Mouse (Mus musculus): ENCODE measurements around the gene Gcgr. TPM values are rescaled to one million over a fixed set of nuclear protein-coding genes. Genes with fewer than 3 reads are reported as not detected.
"Not testable (repeated sequence)": the region's sequence is repeated elsewhere in the genome, so short reads cannot be mapped to it uniquely, and the experiment has no call there.

Gene Gcgr
- total RNA-seq, 2 experiments from 2014 or later = 9.6 to 15.7 TPM

DNA sequence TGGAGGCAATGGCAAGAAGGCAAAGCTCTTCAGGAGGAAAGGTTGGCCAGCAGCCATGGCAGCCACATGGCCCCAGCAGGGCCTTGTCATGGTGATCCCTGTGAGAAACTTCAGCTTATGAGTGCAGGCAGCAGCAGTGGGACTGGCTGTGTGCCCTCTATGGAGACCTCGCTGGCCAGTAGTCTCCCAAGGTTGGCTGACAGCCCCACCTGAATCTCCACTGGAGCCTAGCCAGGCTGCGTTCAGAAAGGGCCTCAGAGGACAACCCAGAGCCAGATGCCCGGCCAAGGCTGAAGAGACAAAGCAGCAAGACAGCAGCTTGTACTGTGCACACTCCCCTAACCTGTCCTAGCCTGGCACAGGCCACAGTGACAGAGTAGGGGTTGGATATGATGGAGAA, 8.0 kb downstream of the Gcgr start:
- peak; percentile 83 for DNase-seq

DNA sequence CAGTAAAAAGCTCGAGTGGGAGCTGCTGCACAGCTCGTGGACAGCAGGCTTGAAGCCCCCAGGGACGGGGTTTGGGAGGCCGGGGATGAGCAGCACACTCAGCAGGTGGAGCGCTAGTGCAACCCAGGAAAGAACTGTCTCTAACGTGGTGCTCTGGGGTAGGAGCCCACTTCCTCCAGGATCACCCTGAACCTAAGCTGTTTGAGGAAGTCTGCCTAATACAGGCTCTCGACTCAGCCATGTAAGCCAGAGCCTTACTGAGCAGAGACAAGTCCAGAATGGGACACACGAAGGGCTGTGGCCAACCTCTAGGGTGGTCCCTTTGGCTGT, 8.4 kb downstream of the Gcgr start:
- DNase-seq = no peak

DNA sequence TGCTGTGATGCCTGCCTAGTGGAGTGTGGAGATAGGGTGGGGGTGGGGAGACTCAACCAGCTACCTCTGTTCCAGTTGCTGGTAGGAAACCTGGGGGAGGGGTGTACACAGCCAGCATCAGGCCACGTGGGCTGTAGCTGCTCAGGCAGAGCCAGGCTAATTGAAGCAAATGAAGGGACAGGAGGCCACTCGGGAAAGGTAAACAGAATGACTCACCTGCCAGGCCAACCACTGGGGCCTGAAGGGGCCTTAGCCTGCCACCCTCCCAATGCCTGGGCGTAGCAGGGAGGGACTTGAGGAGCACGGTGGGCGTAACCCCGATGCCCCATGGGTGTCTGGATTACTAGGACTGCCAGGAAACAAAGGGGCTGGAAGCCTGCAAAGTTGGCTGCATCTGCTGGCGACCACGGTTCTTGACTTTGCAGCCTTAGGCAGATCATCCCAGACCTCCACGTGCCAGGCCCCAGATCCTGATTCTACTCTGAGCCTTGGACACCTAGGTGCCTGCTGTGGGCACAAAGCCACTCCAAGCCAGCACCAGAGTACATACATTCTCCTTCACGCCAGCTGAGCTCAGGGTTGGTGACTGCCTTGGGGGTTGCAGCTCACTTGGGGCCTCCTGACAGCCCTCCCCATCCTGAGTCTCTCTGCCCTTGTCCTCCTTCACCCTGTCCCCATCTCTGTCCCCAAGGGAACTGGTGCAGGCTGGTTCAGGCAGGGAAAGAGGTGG, 9.0 kb downstream of the Gcgr start:
- no peak for DNase-seq

DNA sequence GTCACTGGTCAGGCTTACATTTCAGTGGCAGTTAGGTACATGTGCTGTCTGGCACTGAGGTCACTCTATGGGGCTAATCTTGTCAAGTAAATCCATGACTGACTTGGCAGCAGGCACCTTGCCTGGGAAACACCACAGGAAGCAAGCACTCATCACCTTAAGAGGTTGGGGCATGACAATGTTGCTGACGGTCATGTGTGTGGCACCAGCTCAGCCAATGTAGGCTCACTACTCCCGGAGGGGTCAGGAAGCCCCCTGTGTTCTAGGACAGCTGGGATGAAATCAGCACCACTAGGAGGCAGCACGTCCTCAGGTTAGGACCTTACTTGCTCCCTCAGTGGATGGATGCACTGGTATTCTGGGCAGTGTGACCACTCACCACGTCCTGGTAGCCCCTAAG, 11.4 kb downstream of the Gcgr start:
- no peak for DNase-seq

DNA sequence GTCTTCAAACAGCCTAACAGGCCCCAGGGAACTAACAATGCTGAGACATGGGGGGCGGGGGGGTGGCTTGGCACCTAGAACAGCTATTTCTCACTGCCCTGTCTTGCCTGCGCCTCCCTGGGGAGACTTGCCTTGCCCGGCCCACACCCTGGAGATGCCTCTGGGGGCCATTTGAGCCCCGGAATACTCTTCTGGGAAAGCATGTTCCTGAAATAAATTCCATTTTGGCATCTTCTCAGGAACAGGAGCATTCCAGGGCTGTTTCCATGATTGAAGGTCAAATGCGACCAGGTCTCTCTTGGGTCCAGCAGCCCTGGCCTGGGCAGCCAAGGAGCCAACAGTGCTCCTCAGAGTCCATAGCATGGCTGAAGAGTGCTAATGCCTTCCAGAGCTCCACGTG, 11.9 kb downstream of the Gcgr start:
- DNase-seq = peak; percentile 70

DNA sequence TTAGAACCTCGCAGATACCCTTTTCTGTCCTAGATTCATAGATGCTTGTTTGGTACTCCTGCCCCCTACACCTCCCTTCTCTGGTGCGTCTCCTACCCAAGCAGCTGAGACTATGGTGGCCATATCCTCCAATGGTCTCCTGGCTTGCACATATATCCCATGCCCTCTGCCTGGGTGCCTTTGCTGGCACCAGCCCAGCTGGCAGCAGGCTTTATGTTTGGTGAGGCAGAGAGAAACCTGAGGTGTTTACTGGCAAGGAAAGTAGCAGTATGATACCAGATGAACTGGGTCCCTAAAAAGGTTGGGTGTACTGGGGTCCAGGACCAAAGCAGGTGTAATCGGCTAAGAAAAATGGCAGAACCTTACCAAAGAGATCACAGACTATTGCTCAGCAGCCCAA, 15.5 kb downstream of the Gcgr start:
- no peak for DNase-seq

DNA sequence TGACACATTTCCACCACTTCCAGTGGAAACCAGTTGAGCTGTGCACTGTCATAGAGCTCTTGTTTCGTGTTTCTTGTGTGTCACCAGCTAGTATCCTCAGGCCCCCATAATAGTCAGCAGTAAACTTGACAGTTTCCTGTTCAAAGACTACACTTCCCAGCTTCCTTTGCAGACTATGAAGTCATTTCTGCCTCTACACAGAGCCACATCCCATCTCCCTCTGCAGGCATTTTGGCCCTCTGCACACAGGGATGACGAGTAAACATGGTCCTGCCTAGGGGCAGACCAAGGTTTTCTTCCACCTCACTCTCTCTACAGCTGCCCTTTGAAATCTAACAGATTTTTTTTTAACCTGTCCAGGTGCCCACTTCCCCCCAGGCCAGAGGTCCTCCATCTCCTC, 17.0 kb downstream of the Gcgr start:
- DNase-seq = no peak

DNA sequence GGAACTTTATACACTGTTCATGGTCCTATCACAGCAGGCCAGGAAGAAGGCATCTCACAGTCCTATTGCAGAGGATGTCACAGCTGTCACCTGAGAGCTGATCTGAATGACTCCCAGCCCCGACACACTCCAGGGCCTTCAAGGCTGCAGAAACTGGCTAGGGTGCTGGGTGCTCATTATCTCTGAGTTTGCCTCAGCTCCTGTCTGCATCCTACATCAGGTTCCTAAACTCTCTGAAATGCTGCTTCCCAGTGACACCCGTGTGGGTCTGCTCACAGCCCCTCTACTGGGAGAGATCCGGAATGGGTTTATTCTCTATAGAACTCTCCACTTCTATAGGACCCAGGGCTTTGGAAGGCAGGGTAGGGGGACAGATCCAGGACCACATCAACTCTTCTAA, 17.7 kb downstream of the Gcgr start:
- DNase-seq = no peak

DNA sequence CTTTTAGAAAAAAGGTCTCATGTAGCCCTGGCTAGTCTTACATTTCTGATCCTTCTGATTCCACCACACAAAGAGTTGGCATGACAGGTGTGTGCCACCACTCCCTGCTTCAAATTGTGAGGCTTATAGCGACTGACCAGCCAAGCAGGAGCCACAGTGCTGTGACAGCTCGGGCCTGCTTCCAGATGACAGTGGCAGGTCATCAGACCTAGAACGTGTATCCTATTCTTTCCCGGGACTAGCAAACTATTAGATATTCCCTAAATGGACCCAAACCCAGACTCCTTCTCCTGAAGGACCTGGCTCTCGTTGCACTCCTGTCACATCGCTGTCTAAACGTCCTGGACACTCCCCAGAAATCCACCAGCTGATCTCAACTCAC, 18.3 kb downstream of the Gcgr start:
- no peak for DNase-seq

DNA sequence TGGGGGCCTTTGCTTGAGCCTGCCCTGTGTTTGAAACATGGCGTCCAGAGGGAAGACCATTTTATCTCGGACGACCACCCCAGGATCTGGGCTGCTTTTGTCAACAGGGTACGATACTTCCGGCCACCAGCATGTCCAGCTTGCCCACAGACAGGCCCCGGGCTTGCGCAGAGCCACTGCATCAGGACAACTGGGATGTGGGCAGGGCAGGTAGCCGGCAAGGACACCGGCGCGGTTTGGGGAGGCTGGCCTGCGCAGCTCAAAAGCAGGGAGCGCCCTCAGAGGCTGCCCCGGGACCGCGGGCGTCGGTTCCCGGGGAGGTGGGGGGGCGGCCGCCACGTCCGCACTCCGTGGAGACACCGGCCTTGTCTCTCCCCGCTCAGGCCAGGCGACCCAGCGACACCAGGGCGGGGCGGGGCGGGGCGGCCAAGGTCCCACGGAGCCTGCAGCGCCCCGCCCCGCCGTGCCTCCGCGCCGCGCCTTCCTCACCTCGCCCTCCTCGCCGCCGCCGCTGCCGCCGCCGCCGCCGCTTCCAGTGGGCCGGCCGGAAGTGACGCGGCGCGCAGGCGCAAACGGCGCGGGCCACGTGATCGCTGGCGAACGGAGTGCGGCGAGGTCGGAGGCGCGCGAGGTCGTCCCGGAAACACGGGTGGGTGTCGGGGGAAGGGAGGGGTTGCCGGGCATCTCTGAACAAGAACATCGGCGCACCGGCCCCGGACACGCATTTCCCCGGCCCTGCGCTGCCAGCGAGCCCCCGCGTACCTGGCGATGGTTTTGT, 18.9 kb downstream of the Gcgr start, which contains the start of gene Mcrip1:
TSS of gene Mcrip1 (minus strand) at position 560 of the 778 bp plus-strand sequence.
- DNase-seq = peak; percentile 97

DNA sequence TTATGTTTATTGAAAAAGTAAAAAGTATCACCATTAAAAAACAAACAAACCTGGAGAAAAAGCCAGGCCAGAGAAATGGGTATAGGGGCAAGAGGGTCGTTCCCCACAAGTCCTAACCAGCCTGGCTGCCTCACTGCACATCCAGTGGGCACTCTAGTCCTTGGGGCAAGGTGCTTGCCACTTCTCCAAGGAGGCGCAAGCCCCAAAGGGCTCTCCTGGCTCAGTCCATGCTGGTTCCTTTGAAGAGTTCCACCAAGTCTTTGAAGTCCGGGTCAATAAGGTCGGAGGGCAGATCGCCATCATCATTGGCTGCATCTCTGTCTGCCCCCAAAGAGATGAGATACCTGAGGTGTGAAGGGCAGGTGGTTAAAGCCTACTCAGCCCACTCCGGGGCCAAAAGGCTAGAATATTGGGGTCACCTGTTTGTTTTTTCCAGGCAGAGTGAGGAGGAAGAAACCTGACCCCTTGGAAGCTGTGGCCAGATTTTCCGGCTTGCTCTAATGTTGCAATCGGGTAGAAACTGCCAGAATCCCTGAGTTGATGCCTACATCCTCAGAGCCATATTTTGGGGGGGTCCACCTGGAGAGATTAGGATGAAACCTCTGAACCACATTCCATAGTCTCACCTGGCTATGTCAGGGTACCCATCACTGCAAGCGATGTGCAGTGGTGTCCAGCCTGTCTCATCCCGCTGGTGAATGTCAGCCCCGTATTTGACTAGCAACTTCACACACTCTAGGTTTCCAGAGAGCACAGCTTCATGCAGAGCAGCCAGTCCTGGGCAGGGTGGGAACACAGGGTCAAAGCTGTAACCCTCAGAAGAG, 19.7 kb downstream of the Gcgr start:
- no peak for DNase-seq

DNA sequence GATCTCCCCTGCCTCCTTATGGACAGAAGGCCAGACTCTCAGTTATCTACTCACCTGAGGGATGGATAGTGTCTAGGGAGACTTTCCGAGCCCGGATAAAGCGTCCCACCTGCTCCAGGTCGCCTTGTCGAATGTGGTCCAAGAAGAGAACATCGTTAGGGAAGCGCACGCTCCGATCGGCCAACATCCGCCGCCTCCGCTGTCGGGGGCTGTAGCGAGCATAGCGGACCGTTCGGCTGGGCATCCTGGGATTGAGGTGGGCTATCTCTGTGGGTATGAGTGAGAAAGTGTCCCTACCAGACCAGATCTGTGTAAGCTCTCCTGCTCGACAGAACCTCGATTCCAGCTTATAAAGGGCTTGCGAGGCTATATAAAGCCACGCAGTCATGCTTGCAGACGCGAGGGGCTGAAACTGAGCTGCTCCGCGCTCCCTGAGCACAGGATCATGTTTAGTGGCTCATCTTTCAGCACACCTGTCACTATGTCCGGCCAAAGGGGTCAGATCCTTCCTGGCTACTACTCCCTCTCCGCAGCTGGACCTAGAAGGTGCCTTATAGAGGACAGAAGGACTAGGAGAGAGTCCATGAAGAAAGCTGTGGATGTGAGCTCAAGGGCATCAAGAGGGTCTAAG, 20.4 kb downstream of the Gcgr start, which contains the start of gene Ppp1r27:
TSS of gene Ppp1r27 (minus strand) at position 323 of the 631 bp plus-strand sequence.
- DNase-seq = no peak

DNA sequence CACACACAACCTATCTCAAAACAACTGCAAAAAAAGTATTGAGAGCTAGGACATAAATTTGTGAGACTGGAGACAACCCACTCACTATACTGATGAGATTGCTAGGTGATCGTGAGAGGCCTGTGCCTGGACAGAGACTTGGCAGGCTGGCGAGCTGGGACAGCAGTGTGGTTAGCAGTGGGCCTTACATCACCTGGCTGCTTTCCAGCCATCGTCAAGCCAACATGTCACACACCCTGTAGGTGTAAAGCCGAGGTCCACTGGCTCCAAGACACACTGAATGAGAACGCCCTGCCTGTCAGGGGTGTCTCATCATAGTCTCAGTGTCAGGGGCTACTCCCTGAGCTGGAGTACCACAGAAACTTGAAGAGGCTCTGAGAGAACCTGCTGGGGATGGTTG, 22.2 kb downstream of the Gcgr start:
- DNase-seq = no peak

DNA sequence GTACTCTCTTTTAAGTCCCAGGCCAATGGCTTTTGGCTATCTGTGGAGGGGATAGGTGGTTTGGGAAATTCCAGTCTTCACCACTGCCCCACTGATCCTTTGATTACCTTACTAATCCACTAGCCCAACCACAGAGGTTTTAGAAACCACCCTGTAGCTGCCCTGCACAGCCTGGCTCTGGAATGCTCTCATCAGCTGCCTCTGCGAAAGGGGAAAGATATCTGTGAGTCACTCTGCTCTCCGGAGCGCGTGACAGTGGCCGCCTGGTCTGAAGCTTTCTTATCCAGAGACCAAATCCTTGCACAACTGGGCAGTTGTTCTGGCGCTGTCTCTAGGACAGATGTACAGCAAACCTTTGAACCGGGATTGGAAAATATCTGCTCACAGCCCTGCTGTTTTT, 24.3 kb downstream of the Gcgr start:
- DNase-seq = peak; percentile 62

DNA sequence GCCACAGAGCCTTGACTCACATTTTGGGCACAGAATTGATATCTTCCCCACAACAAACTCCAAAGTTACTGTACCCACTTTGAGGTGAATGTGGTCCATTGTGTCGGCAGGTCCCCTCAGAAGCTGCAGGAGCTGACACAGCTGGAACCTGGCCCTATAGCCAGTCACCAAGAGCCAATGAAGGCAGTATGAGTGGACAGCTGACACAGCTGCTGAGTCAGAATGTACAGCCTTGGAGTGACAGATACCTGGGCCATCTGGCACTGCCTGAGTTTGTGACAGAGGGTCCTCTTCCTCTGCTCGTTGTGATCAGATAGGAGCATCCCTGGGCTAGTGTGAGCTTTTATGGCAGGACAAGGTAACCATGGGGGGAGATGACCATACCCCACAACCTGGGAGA, 24.8 kb downstream of the Gcgr start:
- DNase-seq = peak; percentile 49

DNA sequence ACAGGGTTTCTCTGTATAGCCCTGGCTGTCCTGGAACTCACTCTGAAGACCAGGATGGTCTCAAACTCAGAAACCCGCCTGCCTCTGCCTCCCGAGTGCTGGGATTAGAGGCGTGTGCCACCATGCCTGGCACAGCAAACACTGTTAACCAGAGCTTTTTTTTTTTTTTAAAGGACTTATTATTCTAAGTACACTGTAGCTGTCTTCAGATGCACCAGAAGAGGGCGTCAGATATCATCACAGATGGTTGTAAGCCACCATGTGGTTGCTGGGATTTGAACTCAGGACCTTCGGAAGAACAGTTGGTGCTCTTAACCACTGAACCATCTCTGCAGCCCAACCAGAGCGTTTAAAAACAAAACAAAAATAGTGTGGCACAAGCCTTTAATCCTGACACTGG, 28.3 kb downstream of the Gcgr start:
- not testable (repeated sequence) for DNase-seq

DNA sequence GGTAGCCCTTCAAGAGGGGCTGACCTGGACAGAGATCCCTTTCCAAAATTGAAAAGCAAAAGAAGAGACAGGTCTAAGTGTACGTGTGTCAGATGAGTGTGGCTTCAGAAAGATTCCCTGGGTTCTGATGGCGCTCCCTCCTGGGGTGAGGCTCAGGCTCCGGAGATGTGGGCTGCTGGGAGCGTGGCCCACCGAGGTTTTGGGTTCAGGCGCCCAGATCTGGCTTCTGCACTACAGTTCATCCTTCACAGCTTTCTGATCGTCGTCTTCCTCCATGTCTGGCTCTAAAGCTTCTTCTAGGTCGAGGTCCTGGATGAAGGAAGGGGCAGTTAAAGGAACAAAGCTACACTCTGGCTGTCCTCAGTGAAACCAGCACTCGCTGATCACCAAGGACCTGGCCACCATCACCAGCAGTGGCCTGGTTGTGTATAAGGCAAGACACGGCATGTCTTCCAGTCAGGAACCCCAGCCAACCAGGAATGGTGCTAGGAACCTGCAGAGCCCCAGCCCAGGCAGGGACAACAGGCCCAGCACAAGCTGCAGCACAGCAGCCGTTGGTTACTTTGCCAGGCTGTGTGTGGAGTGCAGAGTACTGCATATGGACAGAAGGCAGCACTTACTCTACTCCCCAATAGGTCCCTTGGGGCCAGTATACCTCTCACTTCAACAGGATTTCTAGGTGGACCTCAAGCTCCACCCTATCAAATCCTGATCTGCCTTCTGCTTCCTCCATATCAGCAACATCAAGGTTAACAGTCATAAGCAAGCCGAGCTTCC, 30.6 kb downstream of the Gcgr start:
- DNase-seq = no peak

DNA sequence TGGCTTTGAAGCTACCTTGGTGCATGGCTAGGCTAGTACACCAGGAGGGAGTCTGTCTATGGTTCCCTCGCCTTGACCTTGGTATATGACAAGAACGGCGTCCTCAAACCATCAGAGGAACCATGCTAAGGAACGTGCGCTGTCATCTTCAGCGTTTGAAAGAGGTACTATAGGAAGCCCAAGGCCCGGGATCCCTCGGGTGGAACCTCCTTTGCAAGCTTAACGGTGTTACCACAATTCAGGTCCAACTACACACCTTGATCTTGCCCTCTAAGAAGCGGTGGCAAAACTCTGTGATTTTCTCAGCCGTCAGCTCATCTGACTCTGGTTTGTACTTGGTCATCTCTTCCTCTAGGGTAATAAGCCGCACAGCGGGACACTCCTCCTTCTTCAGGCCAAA, 32.5 kb downstream of the Gcgr start:
- no peak for DNase-seq

DNA sequence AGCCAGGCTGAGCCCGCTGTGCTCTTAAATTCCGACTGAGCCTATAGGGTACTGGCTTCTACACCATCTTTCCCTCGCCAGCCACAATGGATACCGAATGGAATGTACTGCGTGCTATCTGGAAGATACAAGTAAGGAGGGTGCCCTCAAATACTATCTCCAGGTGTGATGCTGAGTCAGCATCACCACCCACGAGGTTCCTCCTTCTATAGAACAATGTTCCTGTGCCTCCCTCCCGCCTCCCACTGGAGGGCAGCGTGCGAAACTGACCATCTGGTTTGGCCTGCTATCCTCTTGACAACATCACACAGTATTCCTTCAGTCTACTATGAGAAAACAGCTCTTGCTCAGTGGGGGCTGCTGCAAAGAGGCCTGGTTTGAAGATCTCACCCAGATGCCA, 34.6 kb downstream of the Gcgr start:
- no peak for DNase-seq

DNA sequence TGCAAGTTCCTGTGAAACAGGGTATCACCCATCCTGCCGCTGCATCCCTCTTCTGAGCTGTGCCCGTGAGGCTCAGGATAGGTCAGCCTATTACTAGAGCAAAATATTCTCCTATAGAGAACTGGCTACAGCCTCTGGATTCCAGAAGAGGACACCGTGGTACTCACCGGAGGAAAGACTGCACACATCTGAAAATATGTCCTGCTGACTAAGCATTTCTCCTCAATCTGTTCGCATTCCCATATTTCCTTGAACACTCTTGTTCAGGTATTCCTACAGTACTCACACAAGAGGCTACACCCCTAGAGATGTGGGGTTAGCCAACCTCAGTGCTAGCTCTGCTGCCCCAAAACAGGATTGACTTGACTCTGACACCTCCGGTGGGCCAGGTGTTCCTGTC, 37.8 kb downstream of the Gcgr start:
- no peak for DNase-seq

DNA sequence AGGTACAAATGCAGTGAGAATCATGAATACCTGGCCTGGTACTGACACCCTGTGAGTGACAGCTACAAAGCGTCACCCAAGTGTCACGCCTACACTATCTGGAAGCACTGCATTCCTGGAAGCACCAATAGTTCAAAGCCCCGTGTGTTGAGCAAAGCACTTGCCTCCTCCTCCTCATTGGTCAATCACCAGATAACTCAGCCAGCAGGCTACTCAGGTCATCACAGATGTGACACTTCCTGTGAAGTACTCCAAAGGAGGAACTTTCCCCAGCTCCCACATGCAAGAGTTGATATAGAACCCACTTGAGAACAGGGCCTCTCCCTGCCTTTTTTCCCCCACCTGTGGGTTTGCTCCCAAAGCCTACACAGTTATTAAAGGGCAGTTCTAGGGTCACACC, 40.6 kb downstream of the Gcgr start:
- DNase-seq = no peak
